Mouse (Mus musculus) neutrophil, adult 5-6 weeks (primary cell): ENCODE results near the gene Duxbl1. TPM values are rescaled to one million over a fixed set of nuclear protein-coding genes. Genes with fewer than 3 reads are reported as not detected.
"Not testable (repeated sequence)": the region's sequence is repeated elsewhere in the genome, so short reads cannot be mapped to it uniquely, and the experiment has no call there.

Experiments
- ATAC-seq: fragments of 151-379, 151-347 bp; 2 replicates; pipeline ENCODE4 v1.8.0; 2017; ENCODE audit warnings: mild to moderate bottlenecking, moderate TSS enrichment; ENCODE audit not compliant: insufficient number of reproducible peaks, poor library complexity, low FRiP score, severe bottlenecking; ENCODE audit errors: extremely low read depth
- total RNA-seq: library from RNA; stranded (forward); fragments of 200-1000 nt; gene quantifications from 2 replicates; pipeline ENCODE4 v1.2.3, GENCODE M21; 2017

Gene Duxbl1
- not detected in 2 replicates for total RNA-seq

DNA sequence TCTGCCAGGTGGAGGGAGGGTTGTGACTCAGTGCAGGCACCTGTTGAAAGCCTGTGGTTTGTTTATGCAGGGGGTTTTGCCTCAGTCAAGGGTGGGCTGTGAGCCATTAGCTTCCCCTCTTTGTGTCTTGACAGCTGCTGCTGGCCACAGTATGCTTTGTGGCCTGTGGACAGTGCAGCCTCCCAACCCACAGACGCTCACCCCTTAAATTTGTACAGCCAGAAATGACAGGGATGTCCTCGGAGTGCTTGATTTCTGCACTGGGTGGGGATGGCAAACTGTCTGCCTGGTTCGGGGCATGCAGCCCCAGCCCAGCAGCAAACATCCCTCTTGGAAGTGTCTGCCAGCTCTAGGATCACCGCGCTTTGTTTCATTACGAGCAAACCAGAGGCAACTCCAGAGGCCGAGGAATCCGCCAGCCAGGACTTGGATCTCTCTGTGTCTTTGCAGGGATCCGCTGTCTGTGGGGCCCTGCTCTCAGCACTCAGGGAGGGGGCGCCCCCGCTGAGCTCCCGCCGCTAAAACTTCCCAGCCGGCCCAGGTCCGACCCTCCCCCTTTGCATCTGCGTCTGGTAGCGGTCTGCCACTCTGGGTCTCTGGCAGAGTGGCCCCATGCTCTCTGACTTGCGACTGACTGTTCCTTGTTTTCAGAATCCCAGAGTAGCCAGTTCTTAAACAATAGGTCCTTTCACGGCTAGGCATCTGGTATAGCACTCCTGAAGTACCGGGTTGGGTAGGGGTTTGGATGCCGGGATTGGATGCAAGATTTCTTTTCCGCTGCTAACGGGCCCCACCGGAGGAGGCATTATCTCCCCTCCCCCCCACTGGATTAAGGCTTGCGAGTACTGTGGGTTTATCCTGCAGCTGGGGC lies at the start of gene Duxbl1:
Gene Duxbl1 (plus strand): TSS at position 207 of the 871 bp plus-strand sequence.
- ATAC-seq = not testable (repeated sequence)

DNA sequence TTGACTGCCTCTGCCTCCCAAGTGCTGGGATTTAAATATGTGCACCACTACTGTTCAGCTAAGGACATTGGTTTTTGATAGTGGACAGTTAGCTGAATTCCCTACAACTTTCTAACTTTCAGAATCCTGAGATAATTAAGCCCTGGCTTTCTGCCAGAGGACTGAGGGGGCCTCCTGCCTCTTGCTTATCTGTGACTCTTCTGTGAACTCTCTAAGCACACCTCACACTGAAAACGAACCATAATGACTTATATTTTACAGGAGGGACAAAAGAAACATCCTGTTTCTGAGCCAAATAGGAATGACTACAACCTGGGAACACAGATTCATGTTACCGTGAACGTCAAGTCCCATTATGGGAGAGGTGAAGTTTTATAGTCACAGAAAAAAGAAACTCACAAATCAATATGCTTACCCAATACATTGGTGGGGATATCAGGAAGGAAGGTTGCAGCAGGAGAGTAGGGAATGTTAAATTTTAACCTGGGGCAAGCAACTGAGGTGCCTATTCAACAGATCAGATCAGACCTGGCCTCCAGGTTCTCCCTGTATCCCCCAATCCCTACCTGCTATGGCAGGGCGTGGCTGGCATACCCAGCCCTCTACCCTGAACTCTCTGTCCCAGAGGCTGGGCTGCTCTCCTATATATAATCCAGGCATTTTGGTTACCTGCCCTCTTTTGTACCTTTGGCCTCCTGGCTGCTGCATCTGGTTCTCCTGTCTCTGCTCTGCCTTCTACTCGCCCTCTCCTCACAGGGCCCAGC lies 41.3 kb upstream of the Duxbl1 start:
- not testable (repeated sequence) for ATAC-seq

DNA sequence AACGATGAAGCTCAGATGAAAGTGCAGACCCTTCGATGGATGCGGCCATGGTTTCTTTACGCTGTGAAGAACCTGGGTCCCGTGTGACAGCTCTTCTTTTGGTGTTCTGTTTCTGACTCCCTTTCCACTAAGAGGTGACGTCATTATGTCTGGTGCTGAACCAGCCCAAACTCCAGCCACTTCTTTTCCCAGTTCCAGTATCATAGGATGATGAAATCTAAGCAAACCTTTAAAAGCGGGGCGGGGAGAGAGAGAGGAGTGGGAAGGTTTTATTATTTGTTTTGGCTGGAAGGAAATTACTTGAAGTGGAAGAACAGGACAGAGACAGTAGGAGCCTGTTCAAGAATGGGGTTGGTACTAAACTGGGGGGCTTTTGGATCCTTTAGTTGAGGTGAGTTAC lies 40.4 kb upstream of the Duxbl1 start, which contains the start of gene Cphx1:
Gene Cphx1 (plus strand): TSS at position 301 of the 400 bp plus-strand sequence.
- not testable (repeated sequence) for ATAC-seq

DNA sequence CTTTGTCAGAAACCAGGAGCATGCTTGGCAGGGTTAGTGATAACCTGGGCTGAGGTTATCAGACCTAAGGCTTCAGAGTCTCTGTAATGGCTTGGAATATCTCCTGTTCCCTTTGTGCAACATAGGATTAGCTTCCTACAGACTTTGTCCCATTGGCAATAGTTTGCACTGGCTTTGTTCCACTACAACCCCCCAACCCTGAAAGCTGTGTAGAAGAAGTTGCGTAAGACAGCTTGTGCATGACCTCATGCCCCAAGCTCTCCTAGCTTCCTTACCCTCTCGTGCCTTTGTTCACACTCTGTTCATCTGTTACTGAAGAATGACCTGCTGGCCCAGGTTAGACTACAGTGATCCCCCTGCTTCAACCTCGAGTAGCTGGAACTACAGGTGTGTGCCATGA lies 20.5 kb upstream of the Duxbl1 start:
- not testable (repeated sequence) for ATAC-seq

DNA sequence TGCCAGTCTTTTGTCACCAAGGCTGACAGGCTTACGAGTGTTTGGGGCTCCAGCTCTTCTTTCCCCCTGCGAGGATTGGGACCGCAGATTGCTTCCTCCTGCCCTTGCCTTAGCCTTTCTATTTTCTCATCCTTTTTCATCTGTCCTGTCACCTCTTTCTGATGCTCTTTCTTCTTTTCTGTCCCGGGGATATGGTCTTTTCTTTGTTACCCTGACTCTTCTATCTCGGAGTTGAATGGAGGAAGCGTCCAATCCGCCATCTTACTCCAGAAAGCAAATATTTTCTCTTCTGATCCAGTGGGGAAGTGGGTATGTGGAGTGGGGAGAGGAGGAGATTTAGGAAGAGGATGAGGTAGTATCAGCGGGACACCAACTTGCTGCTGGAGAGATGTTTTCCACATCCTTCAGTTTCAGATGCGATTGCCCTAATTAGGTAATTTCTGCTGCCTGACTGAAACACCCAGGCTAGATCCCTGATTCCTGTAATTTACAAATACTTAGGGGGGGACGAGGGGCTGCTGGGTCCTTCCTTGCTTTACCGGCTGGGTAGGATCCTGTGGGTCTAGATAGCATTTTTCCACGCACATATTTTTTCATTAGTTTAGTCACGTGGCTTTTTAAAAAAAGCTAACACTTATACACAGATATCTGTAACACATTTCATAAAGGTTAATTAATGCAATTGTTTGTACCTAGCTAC lies 1.0 kb downstream of the Duxbl1 start:
- not testable (repeated sequence) for ATAC-seq

DNA sequence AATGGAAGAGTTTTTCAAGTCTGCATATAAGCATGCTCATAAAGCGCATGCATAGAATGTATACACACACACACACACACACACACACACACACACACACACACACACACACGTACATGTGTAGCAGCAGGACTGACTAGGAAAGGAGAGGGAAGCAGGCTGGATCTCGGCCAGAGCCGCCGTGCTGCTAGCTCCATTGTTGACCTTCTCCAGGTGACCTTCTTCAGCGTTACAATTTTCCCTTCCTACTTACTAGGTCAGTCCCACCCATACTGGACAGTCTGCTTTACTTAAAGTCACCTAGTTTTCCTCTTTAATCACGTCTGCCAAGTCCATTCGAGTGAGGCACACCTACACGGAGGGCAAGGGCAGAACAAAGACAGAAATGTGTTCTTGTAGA lies 3.5 kb downstream of the Duxbl1 start:
- not testable (repeated sequence) for ATAC-seq

DNA sequence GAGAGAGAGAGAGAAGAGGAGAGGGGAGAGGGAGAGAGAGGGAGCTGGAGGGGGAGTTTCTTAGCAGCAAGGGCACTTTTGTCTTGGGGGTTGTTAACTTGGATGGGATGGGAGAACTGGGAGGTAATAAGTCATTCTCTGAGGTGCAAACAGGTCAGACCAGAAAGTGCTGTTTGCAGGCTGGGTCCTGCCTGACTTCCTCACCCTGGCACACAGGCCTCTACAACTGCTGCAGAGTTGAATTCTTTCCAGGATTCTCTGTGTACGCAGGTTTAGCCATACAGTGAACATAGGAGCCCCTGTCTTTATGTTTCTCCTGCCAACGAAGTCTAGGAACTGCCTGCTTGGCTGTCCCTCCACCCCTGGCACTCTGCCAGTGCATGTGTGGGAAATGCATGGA lies 29.1 kb downstream of the Duxbl1 start:
- not testable (repeated sequence) for ATAC-seq

DNA sequence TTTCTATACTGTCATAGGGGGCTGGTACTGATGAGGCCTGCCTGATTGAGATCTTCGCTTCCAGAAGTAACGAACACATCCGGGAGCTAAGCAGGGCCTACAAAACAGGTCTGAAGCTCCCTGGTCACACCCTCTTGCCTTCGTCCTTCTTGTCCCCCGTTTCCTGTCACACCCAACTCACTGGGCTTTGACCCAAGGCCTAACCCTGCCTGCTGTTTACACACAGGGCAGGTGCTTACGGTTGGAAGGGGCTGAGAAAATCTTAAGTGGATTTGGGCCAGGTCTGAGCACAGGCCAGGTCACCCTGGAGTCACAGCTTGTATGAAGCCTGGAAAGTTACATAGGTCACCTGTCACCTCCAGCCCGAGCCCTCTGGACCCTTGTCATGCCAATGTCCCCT lies 38.0 kb downstream of the Duxbl1 start:
- not testable (repeated sequence) for ATAC-seq

DNA sequence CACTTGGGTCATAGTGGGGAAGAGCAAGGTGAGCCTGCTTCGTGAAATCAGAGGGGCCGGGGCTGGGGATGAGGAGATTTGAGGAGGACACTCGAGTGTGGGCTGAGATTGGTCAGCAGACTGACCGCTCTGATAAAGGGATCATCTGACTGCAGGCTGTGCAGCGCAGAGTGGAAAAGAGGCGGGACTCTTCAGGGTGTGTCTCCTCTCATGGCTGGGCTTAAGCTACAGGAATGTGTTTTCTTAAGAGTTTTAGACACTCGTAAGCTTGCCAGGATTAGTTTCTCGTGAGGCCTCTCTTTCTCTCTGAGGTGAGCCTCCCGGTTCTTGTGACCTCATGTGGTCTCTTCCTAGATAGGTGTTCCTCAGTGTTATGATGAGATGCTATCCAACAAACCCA lies 43.2 kb downstream of the Duxbl1 start:
- not testable (repeated sequence) for ATAC-seq

DNA sequence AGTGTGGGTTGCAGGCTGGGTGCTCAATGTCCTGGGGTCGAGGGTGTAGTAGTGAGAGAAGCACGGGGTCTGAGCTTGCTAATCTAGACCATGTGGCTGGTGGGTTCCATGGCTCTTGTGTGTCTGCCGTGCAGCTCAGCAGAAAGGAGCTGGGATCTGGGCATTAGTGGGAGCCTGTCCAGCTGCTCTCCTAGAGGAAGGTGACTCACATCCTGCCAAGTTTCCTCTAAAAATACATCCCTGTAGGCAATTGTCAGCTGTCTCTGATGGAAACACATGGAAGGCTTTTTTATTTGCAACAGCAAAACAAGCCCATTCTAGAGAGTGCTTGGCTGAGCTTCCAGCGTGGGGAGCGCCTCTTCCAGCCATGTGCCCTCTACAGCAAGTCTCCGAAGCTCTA lies 44.5 kb downstream of the Duxbl1 start:
- not testable (repeated sequence) for ATAC-seq

DNA sequence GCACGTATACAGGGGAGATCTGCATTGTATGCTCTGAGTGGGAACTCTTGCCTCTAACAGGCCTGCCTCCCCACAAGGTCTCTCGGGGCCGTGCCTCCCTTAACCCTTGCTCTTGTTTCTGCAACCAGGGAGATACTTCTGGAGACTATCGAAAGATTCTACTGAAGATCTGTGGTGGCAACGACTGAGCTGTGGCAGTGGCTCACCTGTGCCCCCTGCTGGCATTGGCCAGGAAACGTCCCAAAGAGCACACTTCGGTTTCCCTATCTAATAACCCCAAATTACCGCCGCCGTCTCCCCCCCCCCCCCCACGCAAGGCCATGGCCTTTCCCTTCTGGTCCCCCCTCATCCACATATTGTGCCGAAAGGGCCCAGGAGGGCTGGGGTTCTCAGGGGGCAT lies 47.3 kb downstream of the Duxbl1 start:
- not testable (repeated sequence) for ATAC-seq

DNA sequence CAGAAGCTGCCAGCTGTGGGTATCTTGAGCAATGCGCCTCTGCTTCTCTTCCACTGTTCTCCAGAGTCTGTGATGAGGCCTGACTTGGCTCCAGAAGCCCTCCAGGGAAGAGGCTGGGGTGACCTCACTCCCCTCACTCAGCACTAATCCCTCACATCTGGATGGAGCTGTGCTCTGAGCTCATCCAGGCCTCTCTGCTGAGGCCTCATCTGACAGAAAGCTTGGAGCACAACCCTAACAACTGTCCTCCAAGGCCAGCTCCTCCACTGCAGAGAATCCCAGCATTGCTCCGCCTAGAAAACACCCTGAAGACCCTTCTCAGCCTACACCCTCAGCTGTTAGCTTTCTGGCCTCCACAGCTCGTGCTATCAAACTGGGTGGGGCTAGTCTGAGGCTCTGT lies 56.0 kb downstream of the Duxbl1 start:
- not testable (repeated sequence) for ATAC-seq

DNA sequence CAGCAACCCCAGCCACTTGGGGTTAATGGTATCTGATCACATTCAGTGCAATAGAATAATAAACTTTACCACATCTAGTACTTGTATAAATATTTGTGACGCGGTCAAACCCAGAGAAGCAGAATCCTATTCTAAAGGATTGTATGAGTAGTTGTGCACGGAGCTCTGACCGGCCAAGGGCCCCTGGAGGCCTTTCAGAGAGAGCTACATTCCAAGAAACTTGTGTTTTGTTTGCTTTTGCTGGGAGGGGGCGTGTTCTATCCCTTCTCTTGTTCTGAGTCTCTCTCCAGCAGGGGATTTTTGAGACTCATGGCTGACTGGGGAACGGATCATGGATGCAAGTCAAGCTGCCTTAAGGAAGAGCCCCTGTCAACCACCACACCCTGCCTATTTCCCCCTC lies 57.1 kb downstream of the Duxbl1 start:
- ATAC-seq = not testable (repeated sequence)

Other genes starting within 250 kb of the Duxbl1 start
- gene Zcchc24, start 209.5 kb upstream of the Duxbl1 start, total RNA-seq = 10.1 TPM in 2 replicates
- 43.6 and 47.0 TPM in 2 replicates for gene Anxa11, start 136.4 kb upstream of the Duxbl1 start, total RNA-seq
- not detected in 2 replicates for gene Plac9a, start 75.5 kb upstream of the Duxbl1 start, total RNA-seq
- gene Tmem254a, start 50.9 kb upstream of the Duxbl1 start, total RNA-seq = 1.7 and 1.8 TPM in 2 replicates
- gene Cphx1, start 40.3 kb upstream of the Duxbl1 start, total RNA-seq = not detected in 2 replicates
- gene Gm9780, start 64.1 kb downstream of the Duxbl1 start, total RNA-seq = 3.3 TPM in 1 of 2 replicates, not detected in the other
- gene Tmem254c, start 88.8 kb downstream of the Duxbl1 start, total RNA-seq = 15.1 and 18.4 TPM in 2 replicates
- gene Cphx2, start 102.9 kb downstream of the Duxbl1 start, total RNA-seq = not detected in 2 replicates
- gene Cphx3, start 103.7 kb downstream of the Duxbl1 start, total RNA-seq = not detected in 2 replicates
- gene Duxbl2, start 139.8 kb downstream of the Duxbl1 start, total RNA-seq = not detected in 2 replicates
- not detected in 2 replicates for gene Plac9b, start 203.9 kb downstream of the Duxbl1 start, total RNA-seq
- 3.3 TPM in 1 of 2 replicates, not detected in the other for gene Tmem254b, start 228.5 kb downstream of the Duxbl1 start, total RNA-seq